Comparison of ENCODE assay signal across 16 mouse cellular contexts in the genomic region with DNA sequence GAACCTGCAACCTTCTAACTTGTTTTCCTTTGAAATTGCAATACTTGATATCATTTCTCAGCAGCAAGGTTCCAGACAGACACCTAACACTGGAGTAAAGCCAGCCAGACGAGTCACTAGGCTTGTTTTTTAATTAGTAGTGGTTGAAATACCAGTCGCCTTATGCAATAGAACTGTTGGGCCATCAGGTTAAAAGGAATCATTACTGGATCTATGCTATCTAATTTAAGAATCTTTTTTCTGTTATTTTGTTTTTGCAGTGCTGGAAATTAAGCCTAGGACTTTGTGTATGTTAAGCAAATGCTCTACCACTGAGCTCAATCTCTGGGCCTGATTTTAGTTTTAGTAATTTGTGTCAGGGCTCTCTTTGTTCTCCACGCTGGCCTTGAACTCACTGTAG.
"Had no signal": no experiment of that assay in that cellular context is flagged by ENCODE, and none has a peak within 500 bp of the region (broad histone marks: within the 10 kb centered on the region; RNA-seq: fewer than 3 reads in every experiment).

No protein-coding gene starts in this region.

- DNase-seq: heart, postnatal 10 days; heart, postnatal 14 days; heart, postnatal 36 days; heart, postnatal 4 days; kidney, adult 11 months; kidney, adult 18-20 months; kidney, adult 2 months; kidney, adult 8-10 months; kidney, adult 9 months; kidney, postnatal 10 days; kidney, postnatal 14 days; kidney, postnatal 25 days; kidney, postnatal 36 days; kidney, postnatal 4 days; layer of hippocampus, adult 9-11 months; layer of hippocampus, postnatal 36 days had no signal
